Mouse (Mus musculus) E14TG2a.4 (cell line): ENCODE results near the gene Polh.

ENCODE experiments used
- CTCF ChIP-seq: conservative IDR thresholded peaks from 2 replicates; pipeline ENCODE4 v1.5.1; 2014; ENCODE audit warnings: low read length
- NANOG ChIP-seq: IDR thresholded peaks from 2 replicates; pipeline ENCODE4 v1.6.1; 2014; ENCODE audit warnings: borderline replicate concordance, low read length, mixed read lengths
- POU5F1 ChIP-seq: IDR thresholded peaks from 2 replicates; pipeline ENCODE4 v1.6.1; 2014; ENCODE audit warnings: low read length, borderline replicate concordance

DNA sequence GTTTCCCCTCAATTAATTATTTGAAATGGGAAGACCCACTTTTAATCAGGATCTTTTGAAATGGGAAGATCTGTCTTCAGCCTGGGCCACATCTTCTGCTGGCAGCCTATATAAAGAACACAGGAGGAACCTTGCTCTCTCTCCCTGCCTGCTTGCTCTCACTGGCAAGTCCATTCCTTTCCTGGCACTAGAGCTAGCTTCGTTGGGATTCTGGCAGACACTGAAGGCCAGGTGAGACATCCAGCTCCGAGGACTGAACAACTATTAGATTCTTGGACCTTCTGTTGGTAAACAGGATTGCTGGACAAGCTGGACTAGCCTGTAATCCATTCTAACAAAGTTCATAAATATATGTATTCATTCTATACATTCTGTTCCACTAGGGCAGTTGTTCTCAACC lies 13.6 kb downstream of the Polh start:
- TF ChIP-seq CTCF, result no peak
- no peak for TF ChIP-seq NANOG
- no peak for TF ChIP-seq POU5F1
